Mouse (Mus musculus) heart, embryonic 15.5 days (tissue): Measurements from ENCODE around the gene Sh3tc1. TPM values are rescaled to one million over a fixed set of nuclear protein-coding genes. Genes with fewer than 3 reads are reported as not detected.

Experiments
- ATAC-seq: fragments of 200-750 bp; cut with Nextera tagmentation; replicated peaks from 2 replicates; pipeline ENCODE4 v1.8.0; 2017; ENCODE audit warnings: low read depth, moderate TSS enrichment; ENCODE audit not compliant: insufficient number of reproducible peaks, insufficient read depth, low FRiP score
- H3K27ac ChIP-seq: fragments of 300-500 bp; sonication (generic); 2 replicates; pipeline ENCODE4 v1.5.1; 2015; ENCODE audit warnings: mild to moderate bottlenecking, inconsistent platforms
- H3K27me3 ChIP-seq: fragments of 300-500 bp; sonication (generic); 2 replicates; pipeline ENCODE4 v1.6.1; 2015; ENCODE audit warnings: inconsistent platforms
- H3K36me3 ChIP-seq: fragments of 300-500 bp; sonication (generic); 2 replicates; pipeline ENCODE4 v1.6.1; 2015; ENCODE audit warnings: mild to moderate bottlenecking, inconsistent platforms
- H3K4me1 ChIP-seq: fragments of 300-500 bp; sonication (generic); replicated peaks from 2 replicates; pipeline ENCODE4 v1.6.1; 2015; ENCODE audit warnings: inconsistent platforms
- H3K4me2 ChIP-seq: fragments of 300-500 bp; sonication (generic); 2 replicates; pipeline ENCODE4 v1.6.1; 2015; ENCODE audit warnings: inconsistent platforms, mild to moderate bottlenecking, moderate library complexity
- H3K4me3 ChIP-seq: fragments of 300-500 bp; sonication (generic); 2 replicates; pipeline ENCODE4 v1.5.1; 2015; ENCODE audit warnings: mild to moderate bottlenecking, inconsistent platforms
- H3K9ac ChIP-seq: fragments of 300-500 bp; sonication (generic); 2 replicates; pipeline ENCODE4 v1.6.1; 2015; ENCODE audit warnings: mild to moderate bottlenecking, inconsistent platforms
- H3K9me3 ChIP-seq: fragments of 300-500 bp; sonication (generic); replicated peaks from 2 replicates; pipeline ENCODE4 v1.6.1; 2016; ENCODE audit warnings: inconsistent platforms
- WGBS: fragments of 180-500 bp; shearing (Covaris S2); methylation state at CpG from one replicate; pipeline ENCODE4 v1.1.7; 2015; ENCODE audit warnings: mixed read lengths; 5-methylcytosine and 5-hydroxymethylcytosine counted together
- polyA plus RNA-seq: library from polyadenylated mRNA; unstranded; fragments of >200 nt; fragmentation: Nextera tagmentation; extraction: Ambion mirVana; gene quantifications from 2 replicates; pipeline ENCODE4 v1.2.1, GENCODE M21; 2015

Sh3tc1 gene
- polyA plus RNA-seq, 1 experiment from 2014 or later: 8.6 TPM

- no peaks in the 10 kb centered on the region for H3K27me3 ChIP-seq
- ATAC-seq: no peak
These were observed 6.3 kb downstream of the Sh3tc1 start for GRCm38 (mm10) chr5:35733523-35733922.

GRCm38 (mm10) chr5:35731006-35731405 lies 8.8 kb downstream of the Sh3tc1 start:
- H3K4me3 ChIP-seq: no peak overlapping the region
- H3K4me1 ChIP-seq: peaks cover 17% of the 10 kb centered on the region
- peak overlapping the region; percentile 90; the same call in 1 of the 2 replicates for H3K27ac ChIP-seq
- no peaks in the 10 kb centered on the region for H3K27me3 ChIP-seq
- no peaks in the 10 kb centered on the region for H3K9me3 ChIP-seq
- no peak for ATAC-seq
- no peak overlapping the region for H3K4me2 ChIP-seq
- H3K36me3 ChIP-seq: no peaks in the 10 kb centered on the region
- WGBS: 74% methylated on average over 4 of the region's 4 CpGs
- no peak overlapping the region for H3K9ac ChIP-seq

More at GRCm38 (mm10) chr5:35733523-35733922, 6.3 kb downstream of the Sh3tc1 start:
- Histone ChIP-seq H3K27ac (no peak overlapping the region), H3K4me1 (peaks cover 31% of the 10 kb centered on the region), H3K9me3 (no peaks in the 10 kb centered on the region), H3K9ac (no peak overlapping the region), H3K36me3 (no peaks in the 10 kb centered on the region), H3K4me2 (no peak overlapping the region), H3K4me3 (no peak overlapping the region)
- WGBS: 75% methylated on average over 2 of the region's 2 CpGs

GRCm38 (mm10) chr5:35730552-35730951 lies 9.2 kb downstream of the Sh3tc1 start:
- WGBS: 50% methylated on average over 1 of the region's 1 CpGs

GRCm38 (mm10) chr5:35729844-35730243 lies 9.9 kb downstream of the Sh3tc1 start:
- Histone ChIP-seq H3K27ac (peak overlapping the region; percentile 90), H3K36me3 (no peaks in the 10 kb centered on the region), H3K9ac (no peak overlapping the region), H3K9me3 (no peaks in the 10 kb centered on the region), H3K27me3 (no peaks in the 10 kb centered on the region), H3K4me1 (peaks cover 17% of the 10 kb centered on the region), H3K4me2 (no peak overlapping the region), H3K4me3 (no peak overlapping the region)
- WGBS: 73% methylated on average over 3 of the region's 3 CpGs
- peak; percentile 66 for ATAC-seq

More at GRCm38 (mm10) chr5:35730552-35730951, 9.2 kb downstream of the Sh3tc1 start:
- Histone ChIP-seq H3K27me3 (no peaks in the 10 kb centered on the region), H3K27ac (peak overlapping the region; percentile 90), H3K4me3 (no peak overlapping the region), H3K9me3 (no peaks in the 10 kb centered on the region), H3K36me3 (no peaks in the 10 kb centered on the region), H3K4me1 (peaks cover 17% of the 10 kb centered on the region), H3K9ac (no peak overlapping the region), H3K4me2 (no peak overlapping the region)
- ATAC-seq: no peak

- Histone ChIP-seq H3K9me3 (no peaks in the 10 kb centered on the region), H3K36me3 (no peaks in the 10 kb centered on the region), H3K4me2 (peak overlapping the region; percentile 52), H3K27ac (peak overlapping the region; percentile 90), H3K4me3 (peak overlapping the region; percentile 39), H3K27me3 (no peaks in the 10 kb centered on the region), H3K4me1 (peaks cover 17% of the 10 kb centered on the region), H3K9ac (peak overlapping the region; percentile 33)
- WGBS: 45% methylated on average over 11 of the region's 11 CpGs
- peak; percentile 79 for ATAC-seq
These were observed 10.8 kb downstream of the Sh3tc1 start for GRCm38 (mm10) chr5:35728957-35729460.

- Histone ChIP-seq H3K36me3 (no peaks in the 10 kb centered on the region), H3K27ac (peak overlapping the region; percentile 90), H3K4me3 (peak overlapping the region; percentile 39), H3K9me3 (no peaks in the 10 kb centered on the region), H3K4me1 (peaks cover 17% of the 10 kb centered on the region), H3K27me3 (no peaks in the 10 kb centered on the region), H3K4me2 (peak overlapping the region; percentile 52), H3K9ac (peak overlapping the region; percentile 33)
- 54% methylated on average over 12 of the region's 12 CpGs for WGBS
- ATAC-seq: no peak
These were observed 11.3 kb downstream of the Sh3tc1 start for GRCm38 (mm10) chr5:35728344-35728956.

- H3K9ac ChIP-seq: no peak overlapping the region
- 84% methylated on average over 5 of the region's 5 CpGs for WGBS
- peaks cover 27% of the 10 kb centered on the region for H3K4me1 ChIP-seq
- H3K4me2 ChIP-seq: peak overlapping the region; percentile 52
- H3K36me3 ChIP-seq: no peaks in the 10 kb centered on the region
- H3K27me3 ChIP-seq: no peaks in the 10 kb centered on the region
- peak overlapping the region; percentile 39 for H3K4me3 ChIP-seq
- ATAC-seq: no peak
- H3K27ac ChIP-seq: no peak overlapping the region
- H3K9me3 ChIP-seq: no peaks in the 10 kb centered on the region
These were observed 12.3 kb downstream of the Sh3tc1 start for GRCm38 (mm10) chr5:35727447-35727846.

- WGBS: 81% methylated on average over 3 of the region's 3 CpGs
These were observed 13.9 kb downstream of the Sh3tc1 start for GRCm38 (mm10) chr5:35725840-35726239.

GRCm38 (mm10) chr5:35723900-35724299 lies 15.9 kb downstream of the Sh3tc1 start:
- no peak overlapping the region for H3K4me2 ChIP-seq
- H3K4me1 ChIP-seq: peaks cover 41% of the 10 kb centered on the region
- H3K4me3 ChIP-seq: no peak overlapping the region
- H3K36me3 ChIP-seq: no peaks in the 10 kb centered on the region
- no peak for ATAC-seq
- H3K9ac ChIP-seq: no peak overlapping the region
- H3K27ac ChIP-seq: no peak overlapping the region
- H3K27me3 ChIP-seq: no peaks in the 10 kb centered on the region
- 74% methylated on average over 5 of the region's 5 CpGs for WGBS
- no peaks in the 10 kb centered on the region for H3K9me3 ChIP-seq

More at GRCm38 (mm10) chr5:35725840-35726239, 13.9 kb downstream of the Sh3tc1 start:
- H3K27me3 ChIP-seq: no peaks in the 10 kb centered on the region
- no peaks in the 10 kb centered on the region for H3K9me3 ChIP-seq
- H3K36me3 ChIP-seq: no peaks in the 10 kb centered on the region
- H3K4me3 ChIP-seq: no peak overlapping the region
- peaks cover 31% of the 10 kb centered on the region for H3K4me1 ChIP-seq
- no peak overlapping the region for H3K27ac ChIP-seq
- no peak for ATAC-seq
- no peak overlapping the region for H3K4me2 ChIP-seq
- H3K9ac ChIP-seq: no peak overlapping the region

GRCm38 (mm10) chr5:35722654-35723053 lies 17.1 kb downstream of the Sh3tc1 start:
- Histone ChIP-seq H3K27me3 (no peaks in the 10 kb centered on the region), H3K27ac (peak overlapping the region; percentile 66), H3K4me1 (peaks cover 33% of the 10 kb centered on the region), H3K4me3 (no peak overlapping the region), H3K36me3 (no peaks in the 10 kb centered on the region), H3K9me3 (no peaks in the 10 kb centered on the region), H3K4me2 (no peak overlapping the region), H3K9ac (0 out of 2 replicates have a peak overlapping the region, but pooled peaks have one; percentile 18)
- WGBS: 16% methylated on average over 2 of the region's 2 CpGs
- ATAC-seq: peak; percentile 34; the same call in 1 of the 2 replicates

GRCm38 (mm10) chr5:35721933-35722332 lies 17.9 kb downstream of the Sh3tc1 start:
- Histone ChIP-seq H3K9ac (no peak overlapping the region), H3K36me3 (no peaks in the 10 kb centered on the region), H3K27me3 (no peaks in the 10 kb centered on the region), H3K4me3 (no peak overlapping the region), H3K4me2 (no peak overlapping the region), H3K4me1 (peaks cover 33% of the 10 kb centered on the region), H3K27ac (no peak overlapping the region), H3K9me3 (no peaks in the 10 kb centered on the region)
- no peak for ATAC-seq
- WGBS: 92% methylated on average over 2 of the region's 2 CpGs

- H3K27me3 ChIP-seq: no peaks in the 10 kb centered on the region
- H3K9ac ChIP-seq: no peak overlapping the region
- no peaks in the 10 kb centered on the region for H3K36me3 ChIP-seq
- 83% methylated on average over 1 of the region's 1 CpGs for WGBS
- H3K4me2 ChIP-seq: no peak overlapping the region
- H3K27ac ChIP-seq: no peak overlapping the region
- peaks cover 33% of the 10 kb centered on the region for H3K4me1 ChIP-seq
- H3K4me3 ChIP-seq: no peak overlapping the region
- ATAC-seq: no peak
- H3K9me3 ChIP-seq: no peaks in the 10 kb centered on the region
These were observed 19.9 kb downstream of the Sh3tc1 start for GRCm38 (mm10) chr5:35719880-35720279.
